Mouse (Mus musculus): ENCODE measurements at regions not wholly inside any gene's neighbourhood (a gene's known extent, or its start where the extent isn't known, plus 50 kb on each side); places are given as distances from the start of the nearest gene placed in this dataset.

GRCm38 (mm10) chrX:137305082-137305481, 183.2 kb upstream of the Esx1 start:
- no peak overlapping the region for H3K27ac ChIP-seq
- H3K4me1 ChIP-seq: no peaks in the 10 kb centered on the region
- H3K4me3 ChIP-seq: no peak overlapping the region
- WGBS: 73% methylated on average over 1 of the region's 1 CpGs
- DNase-seq (ENCODE audit: extremely low spot score, low spot score): no peak
- H3K27me3 ChIP-seq (ENCODE audit: poor library complexity, severe bottlenecking): no peaks in the 10 kb centered on the region
- H3K9me3 ChIP-seq: no peaks in the 10 kb centered on the region
- no peaks in the 10 kb centered on the region for H3K36me3 ChIP-seq (replicated peaks)

- H3K4me3 ChIP-seq: no peak overlapping the region
- H3K4me1 ChIP-seq: peaks cover 11% of the 10 kb centered on the region; the same call in 1 of the 2 replicates
- no peaks in the 10 kb centered on the region for H3K36me3 ChIP-seq (replicated peaks)
- no peak for DNase-seq (ENCODE audit: extremely low spot score, low spot score)
- H3K9me3 ChIP-seq: no peaks in the 10 kb centered on the region
- peaks cover 64% of the 10 kb centered on the region for H3K27me3 ChIP-seq (ENCODE audit: poor library complexity, severe bottlenecking)
- no peak overlapping the region for H3K27ac ChIP-seq
- WGBS: 44% methylated on average over 2 of the region's 2 CpGs
These were observed 144.1 kb upstream of the Esx1 start for GRCm38 (mm10) chrX:137265956-137266355.

Measured in forebrain, embryonic 10.5 days (tissue).